Mouse (Mus musculus): ENCODE results near the gene B4galt1. TPM values are rescaled to one million over a fixed set of nuclear protein-coding genes. Genes with fewer than 3 reads are reported as not detected.

The B4galt1 gene
- total RNA-seq, 1 experiment from 2014 or later, result 31.2 TPM

GRCm38 (mm10) chr4:40825146-40825545 lies 28.7 kb downstream of the B4galt1 start:
- no peak for ATAC-seq (ENCODE audit: extremely low read depth, insufficient number of reproducible peaks, low FRiP score, poor library complexity, severe bottlenecking)

GRCm38 (mm10) chr4:40824505-40824904 lies 29.3 kb downstream of the B4galt1 start:
- ATAC-seq (ENCODE audit: extremely low read depth, insufficient number of reproducible peaks, low FRiP score, poor library complexity, severe bottlenecking), result no peak

- peak; percentile 14; the same call in 1 of the 2 replicates for ATAC-seq (ENCODE audit: extremely low read depth, insufficient number of reproducible peaks, low FRiP score, poor library complexity, severe bottlenecking)
Measured at GRCm38 (mm10) chr4:40823664-40824063, 30.1 kb downstream of the B4galt1 start.

- no peak for ATAC-seq (ENCODE audit: extremely low read depth, insufficient number of reproducible peaks, low FRiP score, poor library complexity, severe bottlenecking)
Measured at GRCm38 (mm10) chr4:40823151-40823550, 30.7 kb downstream of the B4galt1 start.

GRCm38 (mm10) chr4:40821303-40822023 lies 32.3 kb downstream of the B4galt1 start:
- ATAC-seq (ENCODE audit: extremely low read depth, insufficient number of reproducible peaks, low FRiP score, poor library complexity, severe bottlenecking), result no peak

- ATAC-seq (ENCODE audit: extremely low read depth, insufficient number of reproducible peaks, low FRiP score, poor library complexity, severe bottlenecking), result no peak
Measured at GRCm38 (mm10) chr4:40820903-40821302, 32.9 kb downstream of the B4galt1 start.

GRCm38 (mm10) chr4:40820024-40820423 lies 33.8 kb downstream of the B4galt1 start:
- no peak for ATAC-seq (ENCODE audit: extremely low read depth, insufficient number of reproducible peaks, low FRiP score, poor library complexity, severe bottlenecking)

GRCm38 (mm10) chr4:40819151-40819550 lies 34.7 kb downstream of the B4galt1 start:
- ATAC-seq (ENCODE audit: extremely low read depth, insufficient number of reproducible peaks, low FRiP score, poor library complexity, severe bottlenecking), result no peak

GRCm38 (mm10) chr4:40818421-40818820 lies 35.4 kb downstream of the B4galt1 start:
- no peak for ATAC-seq (ENCODE audit: extremely low read depth, insufficient number of reproducible peaks, low FRiP score, poor library complexity, severe bottlenecking)

GRCm38 (mm10) chr4:40817936-40818335 lies 35.9 kb downstream of the B4galt1 start:
- no peak for ATAC-seq (ENCODE audit: extremely low read depth, insufficient number of reproducible peaks, low FRiP score, poor library complexity, severe bottlenecking)

GRCm38 (mm10) chr4:40815775-40816372 lies 37.9 kb downstream of the B4galt1 start:
- no peak for ATAC-seq (ENCODE audit: extremely low read depth, insufficient number of reproducible peaks, low FRiP score, poor library complexity, severe bottlenecking)

- no peak for ATAC-seq (ENCODE audit: extremely low read depth, insufficient number of reproducible peaks, low FRiP score, poor library complexity, severe bottlenecking)
Measured at GRCm38 (mm10) chr4:40815120-40815519, 38.7 kb downstream of the B4galt1 start.

GRCm38 (mm10) chr4:40814359-40814758 lies 39.4 kb downstream of the B4galt1 start:
- ATAC-seq (ENCODE audit: extremely low read depth, insufficient number of reproducible peaks, low FRiP score, poor library complexity, severe bottlenecking), result no peak

- no peak for ATAC-seq (ENCODE audit: extremely low read depth, insufficient number of reproducible peaks, low FRiP score, poor library complexity, severe bottlenecking)
Measured at GRCm38 (mm10) chr4:40812891-40813290, 40.9 kb downstream of the B4galt1 start.

- no peak for ATAC-seq (ENCODE audit: extremely low read depth, insufficient number of reproducible peaks, low FRiP score, poor library complexity, severe bottlenecking)
Measured at GRCm38 (mm10) chr4:40810481-40810880, 43.3 kb downstream of the B4galt1 start.

- no peak for ATAC-seq (ENCODE audit: extremely low read depth, insufficient number of reproducible peaks, low FRiP score, poor library complexity, severe bottlenecking)
Measured at GRCm38 (mm10) chr4:40807382-40807781, 46.4 kb downstream of the B4galt1 start.

GRCm38 (mm10) chr4:40805401-40805800 lies 48.4 kb downstream of the B4galt1 start:
- no peak for ATAC-seq (ENCODE audit: extremely low read depth, insufficient number of reproducible peaks, low FRiP score, poor library complexity, severe bottlenecking)

- ATAC-seq (ENCODE audit: extremely low read depth, insufficient number of reproducible peaks, low FRiP score, poor library complexity, severe bottlenecking), result no peak
Measured at GRCm38 (mm10) chr4:40802787-40803186, 51.0 kb downstream of the B4galt1 start.

- ATAC-seq (ENCODE audit: extremely low read depth, insufficient number of reproducible peaks, low FRiP score, poor library complexity, severe bottlenecking), result no peak
Measured at GRCm38 (mm10) chr4:40801908-40802307, 51.9 kb downstream of the B4galt1 start.

GRCm38 (mm10) chr4:40800873-40801272 lies 52.9 kb downstream of the B4galt1 start:
- ATAC-seq (ENCODE audit: extremely low read depth, insufficient number of reproducible peaks, low FRiP score, poor library complexity, severe bottlenecking), result no peak
